Mouse (Mus musculus) fat pad, adult 2 months (tissue): ENCODE data around the gene Slc12a4.
"Not testable (repeated sequence)": the region's sequence is repeated elsewhere in the genome, so short reads cannot be mapped to it uniquely, and the experiment has no call there.

Experiments
- DNase-seq: peaks from one replicate; pipeline ENCODE4 v3.0.0-alpha.2; 2011; ENCODE audit warnings: low read depth, low spot score; ENCODE audit errors: extremely low read depth

The Slc12a4 gene

GRCm38 (mm10) chr8:105965905-105966341 is at the start of gene Slc12a4:
Slc12a4 (minus strand) TSS chr8:105966097.
- no peak for DNase-seq

GRCm38 (mm10) chr8:106012203-106012602 is 46.3 kb upstream of the Slc12a4 start:
- DNase-seq: not testable (repeated sequence)

DNA sequence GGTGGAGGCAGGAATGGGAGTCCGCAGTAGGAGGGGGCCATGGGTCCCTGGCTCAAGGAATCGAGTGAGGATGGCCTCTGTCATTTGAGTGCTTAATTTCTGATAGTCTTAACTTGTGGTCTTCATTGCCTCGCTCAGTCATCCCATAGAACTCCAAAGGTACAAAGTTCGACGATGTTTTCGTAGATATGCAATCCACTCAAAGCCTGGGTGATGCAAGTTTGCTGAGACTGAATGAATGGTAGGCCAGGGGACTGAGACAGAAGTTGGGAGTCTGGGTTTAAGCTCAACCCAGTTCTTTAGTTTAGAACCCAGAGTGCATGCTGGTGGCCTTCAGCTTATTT is 45.7 kb upstream of the Slc12a4 start, which contains the start of gene Ddx28:
Ddx28 (minus strand) TSS at position 240 of the 344 bp plus-strand sequence.
- no peak for DNase-seq

DNA sequence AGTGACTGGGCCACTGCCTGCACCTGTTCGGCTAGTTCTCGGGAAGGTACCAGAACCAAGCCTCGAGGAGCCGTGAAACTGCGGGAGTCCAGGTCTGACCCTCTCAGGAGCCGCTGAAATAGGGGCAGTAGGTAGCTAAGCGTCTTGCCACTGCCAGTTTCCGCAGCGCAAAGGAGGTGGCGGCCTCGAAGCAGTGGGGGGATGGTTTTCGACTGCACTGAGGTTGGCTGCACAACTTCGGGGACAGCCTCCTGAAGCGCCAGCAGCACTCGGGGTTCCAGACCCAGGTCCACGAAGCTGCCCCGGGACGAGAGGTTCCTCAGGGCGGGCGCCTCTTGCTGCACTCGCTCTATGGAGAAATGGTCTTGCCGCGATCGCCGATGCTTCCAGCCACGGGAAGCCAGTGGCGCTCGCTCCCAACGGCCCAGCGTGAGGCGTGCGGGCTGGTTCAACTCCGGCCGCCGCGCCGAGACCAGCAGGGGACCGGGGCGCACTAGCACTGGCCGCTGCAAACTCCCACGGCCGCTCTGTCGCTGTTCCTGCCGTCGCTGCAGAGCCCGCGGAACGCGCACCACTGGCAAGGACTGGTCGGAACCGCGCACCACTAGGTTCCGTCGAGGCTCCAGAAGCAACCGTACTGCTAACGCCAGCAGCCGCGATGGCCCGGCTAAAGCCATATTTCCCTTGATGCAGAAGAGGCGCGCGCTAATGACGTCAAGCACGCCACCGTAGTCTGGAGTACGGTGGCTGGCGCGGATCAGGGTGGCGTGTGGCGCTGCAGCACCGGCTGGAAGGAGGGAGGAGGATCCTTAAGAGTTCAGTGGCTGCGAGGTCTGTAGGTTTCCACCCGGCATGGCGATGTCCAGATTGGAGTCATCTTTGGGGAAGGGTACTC is 45.1 kb upstream of the Slc12a4 start:
- peak; percentile 51 for DNase-seq

GRCm38 (mm10) chr8:106007891-106008290 is 42.0 kb upstream of the Slc12a4 start:
- DNase-seq: not testable (repeated sequence)

DNA sequence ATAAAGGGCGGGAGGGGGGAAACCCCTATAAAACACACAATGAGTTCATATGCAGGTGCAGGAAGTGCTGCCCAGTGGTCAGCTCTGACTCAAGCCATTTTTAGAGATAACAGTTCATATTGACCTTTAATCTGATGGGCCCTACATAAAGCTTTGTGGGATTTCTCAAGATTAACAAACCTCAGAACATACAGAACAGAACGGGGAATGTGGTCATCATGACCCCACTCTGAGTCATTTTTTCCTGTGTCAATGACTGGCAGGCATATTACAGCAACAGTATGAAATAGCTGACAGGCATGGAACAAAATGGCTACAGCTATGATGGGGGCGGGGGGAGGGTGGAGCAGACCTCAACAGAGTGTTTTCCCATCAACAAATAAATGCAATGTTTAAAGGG is 41.2 kb upstream of the Slc12a4 start:
- no peak for DNase-seq

GRCm38 (mm10) chr8:106006413-106006812 is 40.5 kb upstream of the Slc12a4 start:
- no peak for DNase-seq

- no peak for DNase-seq
These were observed 40.0 kb upstream of the Slc12a4 start, which contains the start of gene Dpep2nb for GRCm38 (mm10) chr8:106005875-106006274. Dpep2nb (minus strand) TSS chr8:106005975.

- no peak for DNase-seq
These were observed 38.8 kb upstream of the Slc12a4 start for GRCm38 (mm10) chr8:106004538-106005207.

DNA sequence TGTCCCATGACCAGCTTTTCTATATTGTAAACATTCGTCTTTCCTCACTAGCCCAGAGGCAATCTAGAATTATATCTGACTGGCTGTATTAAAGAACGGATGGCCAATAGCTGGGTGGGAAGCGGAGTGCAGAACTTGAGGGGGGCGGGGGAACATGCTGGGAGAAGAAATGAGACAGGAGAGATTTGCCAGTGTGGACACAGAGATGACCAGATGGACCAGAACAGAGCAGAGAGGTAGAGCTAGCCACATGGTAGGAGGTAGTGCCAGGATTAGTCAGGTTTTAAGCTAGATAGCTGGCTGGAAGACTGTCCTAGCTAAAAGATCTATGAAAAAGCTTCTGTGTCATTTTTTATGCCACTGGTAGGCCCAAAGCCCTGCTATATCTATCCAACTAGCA is 36.0 kb upstream of the Slc12a4 start:
- DNase-seq: no peak

- no peak for DNase-seq
These were observed 33.1 kb upstream of the Slc12a4 start for GRCm38 (mm10) chr8:105998971-105999370.

DNA sequence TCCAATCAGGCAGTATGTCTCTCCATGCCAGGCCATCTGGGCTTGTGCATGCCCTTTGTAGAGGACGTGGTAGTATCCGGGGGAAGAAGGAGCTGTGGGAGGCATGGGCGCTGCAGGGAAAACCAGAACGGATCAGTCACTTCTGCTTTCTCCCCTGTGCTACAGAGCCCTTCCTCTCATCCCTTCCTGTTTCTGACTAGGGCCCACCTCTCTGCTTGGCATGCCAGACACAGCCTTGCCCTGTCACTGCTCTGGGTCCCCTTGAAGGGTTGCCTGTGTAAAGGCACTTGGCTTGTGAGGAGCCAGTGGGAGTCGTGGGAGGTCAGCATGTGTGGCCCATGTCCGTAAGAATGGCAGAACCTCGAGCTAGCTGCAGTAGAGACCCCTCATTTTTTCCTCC is 30.5 kb upstream of the Slc12a4 start:
- no peak for DNase-seq

GRCm38 (mm10) chr8:105993226-105993625 is 27.3 kb upstream of the Slc12a4 start:
- DNase-seq: no peak

DNA sequence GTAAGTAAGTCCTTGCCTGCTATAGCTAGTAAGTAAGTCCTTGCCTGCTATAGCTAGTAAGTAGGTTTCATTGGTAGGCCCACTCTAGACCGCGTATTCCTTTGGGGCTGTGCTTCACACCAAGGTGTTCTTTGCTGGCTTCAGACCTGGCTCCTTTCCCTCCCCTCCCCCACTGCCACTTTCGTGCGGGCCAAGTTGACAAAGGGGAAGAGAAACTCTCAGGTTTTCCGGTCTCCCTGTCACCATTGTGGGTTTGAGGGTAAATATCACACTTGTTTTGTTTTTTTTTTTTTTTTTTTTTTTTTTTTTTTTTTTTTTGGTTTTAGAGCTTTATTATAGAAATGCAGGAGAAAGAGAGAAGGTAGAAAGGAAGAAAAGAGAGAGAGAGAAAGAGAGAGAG is 26.6 kb upstream of the Slc12a4 start:
- DNase-seq: no peak

GRCm38 (mm10) chr8:105991546-105991945 is 25.6 kb upstream of the Slc12a4 start:
- no peak for DNase-seq

- no peak for DNase-seq
These were observed 25.0 kb upstream of the Slc12a4 start, which contains the start of gene Dus2 for GRCm38 (mm10) chr8:105990856-105991387. Dus2 (plus strand) TSS chr8:105991337.

DNA sequence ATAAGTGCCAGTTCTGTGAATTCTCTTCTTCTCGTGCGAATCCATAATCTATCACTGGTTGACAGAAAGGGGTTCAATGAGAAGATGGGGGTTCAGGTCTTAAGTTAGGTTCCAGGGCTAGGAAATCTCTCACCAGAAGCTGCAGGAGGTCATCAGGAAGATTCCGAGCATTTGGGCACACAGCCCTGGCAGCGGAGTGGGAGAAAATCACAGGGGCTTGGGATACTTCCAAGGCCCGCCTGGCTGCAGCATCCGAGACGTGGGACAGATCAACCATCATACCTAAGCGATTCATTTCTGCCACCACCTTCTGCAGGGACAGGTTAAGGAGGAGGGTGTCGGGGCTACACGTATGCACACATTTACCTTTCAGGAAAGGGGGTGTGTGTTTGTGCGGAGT is 22.6 kb upstream of the Slc12a4 start:
- no peak for DNase-seq

- not testable (repeated sequence) for DNase-seq
These were observed 17.5 kb upstream of the Slc12a4 start for GRCm38 (mm10) chr8:105983406-105983805.

DNA sequence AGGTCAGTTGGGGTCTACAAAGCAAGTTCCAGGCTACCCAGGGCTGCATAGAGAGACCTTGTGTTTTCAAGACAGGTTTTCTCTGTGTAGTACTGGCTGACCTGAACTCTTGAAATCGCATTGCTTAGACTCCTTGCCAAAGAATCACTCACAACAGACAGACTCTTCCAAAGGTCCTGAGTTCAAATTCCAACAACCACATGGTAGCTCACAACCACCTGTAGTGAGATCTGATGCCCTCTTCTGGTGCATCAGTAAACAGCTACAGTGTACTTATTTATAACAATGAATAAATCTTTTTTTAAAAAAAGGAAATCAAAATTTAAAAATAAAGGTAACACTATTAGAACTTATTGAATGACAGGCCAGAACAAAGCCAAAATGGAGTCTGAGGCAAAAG is 15.2 kb upstream of the Slc12a4 start:
- DNase-seq: no peak

- no peak for DNase-seq
These were observed 13.4 kb upstream of the Slc12a4 start, which contains the start of gene Dpep3 for GRCm38 (mm10) chr8:105979325-105979724. Dpep3 (minus strand) TSS chr8:105979429.

DNA sequence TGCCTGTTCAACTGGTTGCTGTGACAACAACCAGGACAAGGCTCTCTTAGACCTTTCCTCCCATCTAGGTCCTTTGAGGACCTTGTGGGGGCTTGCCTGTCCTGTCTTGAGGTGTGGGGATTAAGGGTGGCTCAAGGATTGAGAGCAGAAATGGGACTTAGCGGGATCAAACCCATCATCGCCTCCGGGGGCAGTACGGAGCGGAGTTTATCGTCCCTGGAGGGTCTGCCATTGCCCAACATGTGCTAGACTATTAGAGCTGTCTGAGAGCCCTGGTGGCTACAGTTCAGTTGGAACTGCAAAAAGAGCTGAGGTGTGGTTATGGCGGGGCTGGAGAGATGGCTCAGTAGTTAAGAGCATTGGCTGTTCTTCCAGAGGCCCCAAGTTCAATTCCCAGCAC is 9.5 kb upstream of the Slc12a4 start:
- no peak for DNase-seq
